ENCODE assay signal across 8 mouse cellular contexts in genomic region chr13:3665308-3665723, GRCm38 (mm10). TPM values are rescaled to one million over a fixed set of nuclear protein-coding genes. Genes with fewer than 3 reads are reported as not detected.
DNase-seq lines count a peak whose midpoint lies in the region; ATAC-seq lines count a peak whose summit lies in the region.

No protein-coding gene starts in this region.

- no peak overlapping the region for H3K9ac ChIP-seq in embryonic facial prominence, embryonic 14.5 days (ENCODE audit: low read depth, low read length)
- no peak overlapping the region for H3K9ac ChIP-seq in limb, embryonic 13.5 days
- H3K9ac ChIP-seq in midbrain, embryonic 15.5 days, result no peak overlapping the region

- no peaks in the 10 kb centered on the region for H3K27me3 ChIP-seq in embryonic facial prominence, embryonic 14.5 days (replicated peaks; ENCODE audit: control insufficient read depth, insufficient read depth, low read length)
- H3K27me3 ChIP-seq in limb, embryonic 13.5 days, result no peaks in the 10 kb centered on the region
- no peaks in the 10 kb centered on the region for H3K27me3 ChIP-seq in midbrain, embryonic 15.5 days (replicated peaks)

- H3K27ac ChIP-seq in embryonic facial prominence, embryonic 14.5 days (replicated peaks; ENCODE audit: low read depth, low read length), result no peak overlapping the region
- H3K27ac ChIP-seq in limb, embryonic 13.5 days, result no peak overlapping the region
- H3K27ac ChIP-seq in midbrain, embryonic 15.5 days, result no peak overlapping the region

- 0 out of 2 replicates have a peak, but pooled peaks cover 3% of the 10 kb centered on the region for H3K9me3 ChIP-seq in embryonic facial prominence, embryonic 14.5 days (ENCODE audit: control insufficient read depth, low read length)
- H3K9me3 ChIP-seq in limb, embryonic 13.5 days, result no peaks in the 10 kb centered on the region
- H3K9me3 ChIP-seq in midbrain, embryonic 15.5 days, result no peaks in the 10 kb centered on the region

- peak; percentile 50 for ATAC-seq in embryonic facial prominence, embryonic 14.5 days (ENCODE audit: low read depth)
- ATAC-seq in limb, embryonic 13.5 days (ENCODE audit: low FRiP score, low read depth), result peak; percentile 57
- peak; percentile 84 for ATAC-seq in midbrain, embryonic 15.5 days (replicated peaks)

- 10% methylated on average over 5 of the region's 5 CpGs for WGBS in embryonic facial prominence, embryonic 14.5 days
- 19% methylated on average over 5 of the region's 5 CpGs for WGBS in limb, embryonic 13.5 days
- WGBS in midbrain, embryonic 15.5 days, result 12% methylated on average over 5 of the region's 5 CpGs

- peak; percentile 82 for DNase-seq in 416B (ENCODE audit: low read depth)
- peak; percentile 40 to 62 for DNase-seq in adrenal gland, postnatal 4 days (ENCODE audit: low spot score in 2 of 2)
- DNase-seq in embryonic facial prominence, embryonic 14.5 days (ENCODE audit: low spot score), result peak; percentile 83
- DNase-seq in heart, adult 9 months (ENCODE audit: low spot score in 2 of 2), result peak; percentile 52 to 64
- peak; percentile 72 to 90 for DNase-seq in kidney, adult 8-10 months
- peak; percentile 54 for DNase-seq in spleen, adult 12 weeks (ENCODE audit: low spot score)

- H3K36me3 ChIP-seq in embryonic facial prominence, embryonic 14.5 days (ENCODE audit: control insufficient read depth, insufficient read depth, low read length), result no peaks in the 10 kb centered on the region
- no peaks in the 10 kb centered on the region for H3K36me3 ChIP-seq in limb, embryonic 13.5 days
- H3K36me3 ChIP-seq in midbrain, embryonic 15.5 days (replicated peaks), result no peaks in the 10 kb centered on the region

- peak overlapping the region; percentile 42 for H3K4me2 ChIP-seq in embryonic facial prominence, embryonic 14.5 days (ENCODE audit: low read depth, low read length)
- peak overlapping the region; percentile 39; the same call in 1 of the 2 replicates for H3K4me2 ChIP-seq in limb, embryonic 13.5 days (replicated peaks)
- peak overlapping the region; percentile 47 for H3K4me2 ChIP-seq in midbrain, embryonic 15.5 days

- peaks cover 17% of the 10 kb centered on the region for H3K4me1 ChIP-seq in embryonic facial prominence, embryonic 14.5 days (ENCODE audit: control insufficient read depth, insufficient read depth, low read length)
- peaks cover 24% of the 10 kb centered on the region for H3K4me1 ChIP-seq in limb, embryonic 13.5 days
- no peaks in the 10 kb centered on the region for H3K4me1 ChIP-seq in midbrain, embryonic 15.5 days

- H3K4me3 ChIP-seq in embryonic facial prominence, embryonic 14.5 days (ENCODE audit: low read depth, low read length), result no peak overlapping the region
- 0 out of 2 replicates have a peak overlapping the region, but pooled peaks have one; percentile 8 for H3K4me3 ChIP-seq in limb, embryonic 13.5 days
- H3K4me3 ChIP-seq in midbrain, embryonic 15.5 days, result no peak overlapping the region

RNA-seq across cellular contexts. Expression of gene Asb13, which starts 31.5 kb away (rescaled TPM):
- total RNA-seq in adrenal gland, postnatal 4 days (2021), result 10 to 100 TPM; 14.6 to 16.9 TPM
- 4.9 and 7.2 TPM in 2 replicates for polyA plus RNA-seq in embryonic facial prominence, embryonic 14.5 days (2014; fragmentation: Nextera tagmentation; extraction: Ambion mirVana)
- 9.0 and 10.5 TPM in 2 replicates for polyA plus RNA-seq in limb, embryonic 13.5 days (2015; fragmentation: Nextera tagmentation; extraction: Ambion mirVana)
- 20.8 TPM in 2 replicates for polyA plus RNA-seq in midbrain, embryonic 15.5 days (2015; fragmentation: Nextera tagmentation; extraction: Ambion mirVana)

RNA-seq across cellular contexts. Expression of gene Fam208b, which starts 54.4 kb away (rescaled TPM):
- total RNA-seq in adrenal gland, postnatal 4 days (2021), result 10 to 100 TPM; 28.7 to 31.4 TPM
- 17.1 and 18.1 TPM in 2 replicates for polyA plus RNA-seq in embryonic facial prominence, embryonic 14.5 days (2014; fragmentation: Nextera tagmentation; extraction: Ambion mirVana)
- polyA plus RNA-seq in limb, embryonic 13.5 days (2015; fragmentation: Nextera tagmentation; extraction: Ambion mirVana), result 19.8 and 22.1 TPM in 2 replicates
- 18.5 and 19.3 TPM in 2 replicates for polyA plus RNA-seq in midbrain, embryonic 15.5 days (2015; fragmentation: Nextera tagmentation; extraction: Ambion mirVana)
